Mouse (Mus musculus): Measurements from ENCODE around the gene Pgam1. TPM values are rescaled to one million over a fixed set of nuclear protein-coding genes. Genes with fewer than 3 reads are reported as not detected.

Pgam1 gene
- polyA plus RNA-seq, 1 experiment, result 7.3 TPM

DNA sequence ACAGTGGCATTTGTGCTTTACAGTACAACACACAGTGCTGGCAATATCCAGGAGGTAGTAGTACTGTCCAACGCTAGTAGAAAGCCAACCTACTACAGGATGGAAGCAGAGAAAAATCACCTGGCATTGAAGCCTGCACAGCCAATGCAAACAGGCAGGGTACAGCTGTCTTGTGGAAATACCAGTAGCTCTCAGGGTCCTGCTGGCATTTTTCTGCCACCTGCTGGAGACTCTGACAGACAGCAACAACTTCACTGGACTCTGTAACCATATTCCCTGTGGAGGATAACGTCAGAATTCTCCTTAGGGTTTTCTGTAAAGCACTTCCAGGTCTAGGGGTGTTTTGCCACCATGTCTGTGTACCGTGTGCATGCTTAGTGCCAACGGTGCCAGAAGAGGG lies 40.6 kb downstream of the Pgam1 start:
- no peak for TF ChIP-seq TAL1 (IDR thresholded peaks at IDR 0.05; ENCODE audit: low read length)
- no peak for TF ChIP-seq GATA1 (IDR thresholded peaks at IDR 0.05; ENCODE audit: low read length)
- peaks cover under 1% of the 10 kb centered on the region for H3K4me1 ChIP-seq (ENCODE audit: control insufficient read depth)
- no peak overlapping the region for H3K4me3 ChIP-seq (replicated peaks)
- peaks cover 98% of the 10 kb centered on the region for H3K36me3 ChIP-seq (ENCODE audit: control insufficient read depth)
- H3K9me3 ChIP-seq (ENCODE audit: control insufficient read depth, low read length), result no peaks in the 10 kb centered on the region
- H3K27me3 ChIP-seq (ENCODE audit: control insufficient read depth), result no peaks in the 10 kb centered on the region

DNA sequence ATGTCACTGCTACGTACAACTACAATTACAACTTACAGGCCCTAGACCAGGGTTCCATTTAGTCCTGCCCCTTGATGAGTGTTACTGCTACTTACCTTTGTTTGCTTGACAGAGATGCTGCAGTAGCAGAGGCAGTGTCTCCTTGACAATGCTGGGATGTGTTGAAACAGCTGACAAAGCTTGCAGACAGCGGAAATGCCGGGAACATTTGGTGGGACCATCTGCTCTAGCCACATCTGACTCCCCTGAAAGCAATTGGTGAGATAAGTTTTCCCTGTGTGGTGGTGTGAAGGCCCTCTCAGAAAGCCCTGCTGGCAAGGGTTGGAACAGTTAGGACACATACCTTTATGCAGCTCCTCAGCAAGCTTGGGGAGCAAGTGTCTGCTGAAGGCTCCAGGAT lies 41.9 kb downstream of the Pgam1 start:
- Histone ChIP-seq H3K4me1 (ENCODE audit: control insufficient read depth) (no peaks in the 10 kb centered on the region), H3K27me3 (ENCODE audit: control insufficient read depth) (no peaks in the 10 kb centered on the region), H3K36me3 (ENCODE audit: control insufficient read depth) (peaks cover 98% of the 10 kb centered on the region), H3K4me3 (replicated peaks) (no peak overlapping the region), H3K9me3 (ENCODE audit: control insufficient read depth, low read length) (no peaks in the 10 kb centered on the region)
- no peak for TF ChIP-seq TAL1 (IDR thresholded peaks at IDR 0.05; ENCODE audit: low read length)
- TF ChIP-seq GATA1 (IDR thresholded peaks at IDR 0.05; ENCODE audit: low read length), result no peak

Other genes starting within 250 kb of the Pgam1 start
- 0.06 and 0.12 TPM in 2 replicates for gene Slit1, start 168.3 kb upstream of the Pgam1 start, polyA plus RNA-seq (2012)
- 0.49 and 0.65 TPM in 2 replicates for gene Arhgap19, start 109.9 kb upstream of the Pgam1 start, polyA plus RNA-seq (2012)
- 2.3 and 2.8 TPM in 2 replicates for gene Frat1, start 82.0 kb upstream of the Pgam1 start, polyA plus RNA-seq (2012)
- 8.4 and 10.4 TPM in 2 replicates for gene Frat2, start 63.8 kb upstream of the Pgam1 start, polyA plus RNA-seq (2012)
- 1.1 TPM in 2 replicates for gene Rrp12, start 15.8 kb upstream of the Pgam1 start, polyA plus RNA-seq (2012)
- gene Exosc1, start 21.5 kb downstream of the Pgam1 start, polyA plus RNA-seq (2012), result 0.70 and 0.94 TPM in 2 replicates
- 3.1 and 3.2 TPM in 2 replicates for gene Zdhhc16, start 21.6 kb downstream of the Pgam1 start, polyA plus RNA-seq (2012)
- 0.54 and 0.65 TPM in 2 replicates for gene Mms19, start 69.2 kb downstream of the Pgam1 start, polyA plus RNA-seq (2012)
- gene Ubtd1, start 69.8 kb downstream of the Pgam1 start, polyA plus RNA-seq (2012), result 0.10 and 0.30 TPM in 2 replicates
- gene Ankrd2, start 124.1 kb downstream of the Pgam1 start, polyA plus RNA-seq (2012), result 0.12 TPM in 1 of 2 replicates, not detected in the other
- not detected in 2 replicates for gene Hoga1, start 133.7 kb downstream of the Pgam1 start, polyA plus RNA-seq (2012)
- not detected in 2 replicates for gene 4933411K16Rik, start 140.3 kb downstream of the Pgam1 start, polyA plus RNA-seq (2012)
- gene Morn4, start 174.4 kb downstream of the Pgam1 start, polyA plus RNA-seq (2012), result 0.10 and 0.19 TPM in 2 replicates
- 1.7 and 1.8 TPM in 2 replicates for gene Pi4k2a, start 178.5 kb downstream of the Pgam1 start, polyA plus RNA-seq (2012)
- gene Avpi1, start 217.1 kb downstream of the Pgam1 start, polyA plus RNA-seq (2012), result 1.3 and 1.7 TPM in 2 replicates
- gene Marveld1, start 235.5 kb downstream of the Pgam1 start, polyA plus RNA-seq (2012), result 0.05 TPM in 2 replicates